Mouse (Mus musculus): Measurements from ENCODE around the gene Paqr7.

DNA sequence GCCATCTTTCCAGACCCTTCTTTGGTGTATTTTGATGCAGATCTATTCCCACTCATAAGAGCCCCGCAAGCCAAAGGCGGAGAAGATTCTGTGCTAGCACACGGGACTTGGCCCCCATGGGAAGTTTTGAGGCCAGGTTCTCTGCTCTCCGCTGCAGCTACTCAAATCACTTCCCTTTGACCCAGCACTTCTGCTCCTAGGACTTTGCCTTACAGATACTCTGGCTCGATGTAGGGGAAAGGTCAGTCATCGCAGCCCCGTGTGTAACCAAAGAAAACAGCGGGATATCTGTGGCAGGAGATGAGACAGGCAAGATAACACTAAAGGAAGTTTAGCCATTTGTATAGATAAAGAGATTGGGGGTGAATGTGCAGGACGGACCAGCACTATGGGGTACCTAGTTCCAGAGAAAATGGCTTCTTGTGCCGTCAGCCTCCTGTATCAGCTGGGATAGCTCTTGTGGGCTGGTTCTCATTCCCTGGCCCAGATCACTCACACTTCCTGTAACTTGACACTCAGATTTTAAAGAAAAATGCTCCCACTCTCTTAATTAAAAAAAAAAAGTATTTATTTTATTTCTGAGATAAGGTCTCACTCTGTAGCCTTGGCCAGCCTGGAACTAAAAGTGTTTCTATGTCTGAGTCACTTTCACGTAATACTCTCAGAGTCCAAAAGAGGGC, 6.4 kb upstream of the Paqr7 start:
- TF ChIP-seq CTCF (IDR thresholded peaks at IDR 0.05; ENCODE audit: insufficient read depth, low read depth, low read length) (no peak), POLR2A (IDR thresholded peaks at IDR 0.05; ENCODE audit: insufficient read depth, low read depth, low read length) (no peak)
